Mouse (Mus musculus) small intestine, adult 2 months (tissue): Measurements from ENCODE around the gene Slc9a1.

Experiments
- CTCF ChIP-seq: fragments of 200-500 bp; IDR thresholded peaks from 2 replicates; pipeline ENCODE4 v1.5.1; 2012; ENCODE audit warnings: low read depth, mild to moderate bottlenecking, control low read depth, inconsistent platforms, low read length, moderate library complexity, mixed read lengths; ENCODE audit not compliant: insufficient replicate concordance, insufficient read length; ENCODE audit errors: extremely low read depth
- POLR2A ChIP-seq: fragments of 200-500 bp; IDR thresholded peaks from 2 replicates; pipeline ENCODE4 v1.6.1; 2012; ENCODE audit warnings: low read depth, mild to moderate bottlenecking, control low read depth, inconsistent platforms, low read length, moderate library complexity

DNA sequence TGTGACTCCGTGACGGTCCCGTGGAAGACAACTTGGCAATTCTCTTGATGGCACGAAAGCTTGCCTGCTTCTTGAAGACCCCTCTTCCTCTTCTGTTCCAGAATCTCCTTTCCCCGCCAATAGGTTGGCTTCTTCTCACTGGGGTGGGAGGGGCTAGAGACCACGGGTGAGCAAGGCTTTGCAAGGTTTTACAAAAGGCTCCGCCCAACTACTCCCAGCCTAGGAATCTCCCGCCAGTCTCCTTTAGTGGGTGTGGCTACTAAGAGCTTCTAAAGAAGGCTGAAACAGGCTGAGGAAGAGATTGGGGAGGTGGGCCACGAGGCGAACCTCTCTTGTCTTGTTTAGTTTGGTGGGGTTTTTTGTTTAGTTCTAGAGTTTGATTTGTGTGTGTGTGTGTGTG is 16.7 kb upstream of the Slc9a1 start:
- TF ChIP-seq POLR2A, result no peak
- TF ChIP-seq CTCF, result no peak
